Comparison of ENCODE assay signal across 10 mouse cellular contexts in genomic region chr19:44301671-44302305, GRCm38 (mm10). TPM values are rescaled to one million over a fixed set of nuclear protein-coding genes. Genes with fewer than 3 reads are reported as not detected.
DNase-seq lines count a peak whose midpoint lies in the region; ATAC-seq and TF ChIP-seq lines count a peak whose summit lies in the region.
"Had no signal": no experiment of that assay in that cellular context is flagged by ENCODE, and none has a peak within 500 bp of the region (broad histone marks: within the 10 kb centered on the region; RNA-seq: fewer than 3 reads in every experiment).

No protein-coding gene starts in this region.

- DNase-seq in left cerebral cortex, adult 2 months (ENCODE audit: extremely low spot score in 1 of 2, low spot score in 2 of 2), result no peak
- no peak for DNase-seq in left cerebral cortex, adult 18-20 months (ENCODE audit: low spot score in 2 of 2)
- DNase-seq in c-Kit-positive CD71-positive TER-119-positive erythroid progenitor cells, embryonic 14.5 days (ENCODE audit: low spot score), result peak; percentile 58
- DNase-seq in thymus, postnatal 0 days (ENCODE audit: low spot score), result no peak
- DNase-seq in Muller cell, postnatal 12 days (ENCODE audit: inconsistent ontology term), result no peak
- DNase-seq: kidney, adult 2 months had no signal

- peak; percentile 62 for ATAC-seq in erythroid progenitor cell, adult 5-6 weeks (replicated peaks; ENCODE audit: low FRiP score, poor library complexity, severe bottlenecking)
- peak; percentile 66 for ATAC-seq in megakaryocyte-erythroid progenitor cell, adult 5-6 weeks (replicated peaks; ENCODE audit: low FRiP score, low TSS enrichment, poor library complexity, severe bottlenecking)

- H3K4me3 ChIP-seq in left cerebral cortex, adult 2 months, result no peak overlapping the region
- H3K4me3 ChIP-seq: heart, embryonic 13.5 days had no signal

- peak overlapping the region; percentile 28 for H3K27ac ChIP-seq in left cerebral cortex, adult 2 months
- H3K27ac ChIP-seq: heart, embryonic 13.5 days had no signal

- intact Hi-C loops in left cerebral cortex, adult 2 months (cut with DNase I), result no loop called here

- no peak for TF ChIP-seq CTCF in left cerebral cortex, adult 2 months (IDR thresholded peaks at IDR 0.05)

RNA-seq across cellular contexts. Expression of gene Scd2, which starts 8.3 kb away (rescaled TPM):
- total RNA-seq in left cerebral cortex, adult 2 months (2021), result 100 to 1,000 TPM; 580 to 609 TPM
- total RNA-seq in left cerebral cortex, adult 18-20 months (2021), result 100 to 1,000 TPM; 581 to 588 TPM
- 13.7 and 18.9 TPM in 2 replicates for total RNA-seq in erythroid progenitor cell, adult 5-6 weeks (2015; ENCODE audit: low replicate concordance)
- 9.4 and 13.2 TPM in 2 replicates for total RNA-seq in erythroid progenitor cell, adult 5-6 weeks (2017; ENCODE audit: low replicate concordance)
- total RNA-seq in megakaryocyte-erythroid progenitor cell, adult 5-6 weeks (2014; fragmentation: Nextera tagmentation), result 56.2 and 62.2 TPM in 2 replicates
- 71.9 and 90.7 TPM in 2 replicates for total RNA-seq in megakaryocyte-erythroid progenitor cell, adult 5-6 weeks (2017)
- polyA plus RNA-seq in thymus, postnatal 0 days (2015; fragmentation: Nextera tagmentation; extraction: Ambion mirVana), result 68.8 and 69.7 TPM in 2 replicates

RNA-seq across cellular contexts. Expression of gene Scd4, which starts 31.1 kb away (rescaled TPM):
- 1 to 10 TPM; 2.1 to 2.3 TPM for total RNA-seq in left cerebral cortex, adult 2 months (2021)
- total RNA-seq in left cerebral cortex, adult 18-20 months (2021), result 1 to 10 TPM; 2.2 to 2.7 TPM
- not detected in 2 replicates for total RNA-seq in erythroid progenitor cell, adult 5-6 weeks (2015; ENCODE audit: low replicate concordance)
- total RNA-seq in erythroid progenitor cell, adult 5-6 weeks (2017; ENCODE audit: low replicate concordance), result 2.1 TPM in 1 of 2 replicates, not detected in the other
- 0.69 and 2.1 TPM in 2 replicates for total RNA-seq in megakaryocyte-erythroid progenitor cell, adult 5-6 weeks (2014; fragmentation: Nextera tagmentation)
- total RNA-seq in megakaryocyte-erythroid progenitor cell, adult 5-6 weeks (2017), result 0.38 TPM in 1 of 2 replicates, not detected in the other
- polyA plus RNA-seq in thymus, postnatal 0 days (2015; fragmentation: Nextera tagmentation; extraction: Ambion mirVana), result 0.18 TPM in 2 replicates
- polyA plus RNA-seq: neural tube, embryonic 11.5 days had no signal

Comparison
In these comparisons a context has a peak if more than half of its experiments do, and no peak if none do; other contexts are left out.
1. RNA of gene Scd2, which starts 8.3 kb away (total RNA-seq): 580 to 609 TPM in left cerebral cortex, adult 2 months and 581 to 588 TPM in left cerebral cortex, adult 18-20 months; 56.2 to 90.7 TPM in megakaryocyte-erythroid progenitor cell, adult 5-6 weeks and 9.4 to 18.9 TPM in erythroid progenitor cell, adult 5-6 weeks; every median in the first group is over 4 times any median in the second.